Mouse (Mus musculus) spleen, adult 2 months (tissue): ENCODE measurements around the gene Plekhg3. TPM values are rescaled to one million over a fixed set of nuclear protein-coding genes. Genes with fewer than 3 reads are reported as not detected.

Experiments used
- DNase-seq, 2 experiments: peaks; one replicate each; pipeline versions ENCODE4 v3.0.0 to v3.0.0-alpha.2; 2012 to 2021; ENCODE audit warnings: low spot score in 2 of 2, low read depth in 1 of 2
- H3K27ac ChIP-seq: fragments of 200-500 bp; 2 replicates; pipeline ENCODE4 v1.5.1; 2012; ENCODE audit warnings: low read length, inconsistent platforms; ENCODE audit not compliant: insufficient read depth
- H3K27me3 ChIP-seq: fragments of 200-500 bp; 2 replicates; pipeline ENCODE4 v1.6.1; 2012; ENCODE audit warnings: mild to moderate bottlenecking, moderate library complexity, low read length, inconsistent platforms; ENCODE audit not compliant: control insufficient read depth, insufficient read depth
- H3K36me3 ChIP-seq: fragments of 200-500 bp; 2 replicates; pipeline ENCODE4 v1.6.1; 2012; ENCODE audit warnings: mild to moderate bottlenecking, low read length, inconsistent platforms; ENCODE audit not compliant: control insufficient read depth, insufficient read depth
- H3K4me1 ChIP-seq: fragments of 200-500 bp; 2 replicates; pipeline ENCODE4 v1.6.1; 2011; ENCODE audit warnings: inconsistent platforms; ENCODE audit not compliant: control insufficient read depth, insufficient read depth, insufficient read length
- H3K4me3 ChIP-seq: fragments of 200-500 bp; 2 replicates; pipeline ENCODE4 v1.5.1; 2011; ENCODE audit warnings: mild to moderate bottlenecking, inconsistent platforms; ENCODE audit not compliant: insufficient read depth, insufficient read length; ENCODE audit errors: extremely low read depth
- CTCF ChIP-seq: fragments of 200-500 bp; IDR thresholded peaks from 2 replicates; pipeline ENCODE4 v1.5.1; 2011; ENCODE audit warnings: mild to moderate bottlenecking, inconsistent platforms; ENCODE audit not compliant: insufficient read depth, insufficient read length, insufficient replicate concordance; ENCODE audit errors: extremely low read depth
- POLR2A ChIP-seq: fragments of 200-500 bp; IDR thresholded peaks from 2 replicates; pipeline ENCODE4 v1.6.1; 2011; ENCODE audit warnings: low read depth, low read length, inconsistent platforms
- WGBS: fragments of 180-500 bp; shearing (Covaris S2); methylation state at CpG from one replicate; pipeline ENCODE4 v1.1.7; 2018; 5-methylcytosine and 5-hydroxymethylcytosine counted together
- polyA plus RNA-seq: library from polyadenylated mRNA; depleted of rRNA; stranded (reverse); fragments of >200 nt; gene quantifications from 2 replicates; pipeline ENCODE4 v1.2.3, GENCODE M21; 2012

The Plekhg3 gene
- polyA plus RNA-seq, 1 experiment = 15.3 TPM

DNA sequence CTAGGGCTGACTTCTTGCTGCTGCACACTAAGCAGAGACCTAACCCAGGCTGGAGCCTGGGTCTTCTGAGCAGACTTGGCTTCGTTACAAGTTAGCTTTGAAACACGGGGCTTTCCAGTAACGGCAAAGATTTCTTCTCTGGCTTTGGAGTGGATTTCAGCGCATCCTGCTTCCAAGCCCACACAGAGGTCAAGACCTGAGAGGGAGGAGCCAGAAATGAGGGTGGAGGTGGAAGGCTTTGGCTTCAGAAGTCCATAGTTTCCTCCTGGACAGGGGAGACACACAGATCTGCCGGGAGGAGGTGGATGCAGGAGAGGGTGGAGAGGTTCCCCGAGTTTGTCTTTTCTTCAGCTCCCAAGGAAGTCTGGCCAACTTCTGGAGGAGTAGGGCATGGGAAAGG lies 58.8 kb downstream of the Plekhg3 start:
- WGBS = 73% methylated on average over 6 of the region's 6 CpGs
- Histone ChIP-seq H3K36me3 (no peaks in the 10 kb centered on the region), H3K27ac (no peak overlapping the region), H3K4me3 (no peak overlapping the region), H3K27me3 (no peaks in the 10 kb centered on the region), H3K4me1 (no peaks in the 10 kb centered on the region; the same call in 1 of the 2 replicates)
- DNase-seq = no peak
- TF ChIP-seq CTCF = no peak
- TF ChIP-seq POLR2A = no peak

- 91% methylated on average over 3 of the region's 3 CpGs for WGBS
- Histone ChIP-seq H3K27ac (no peak overlapping the region), H3K4me1 (no peaks in the 10 kb centered on the region; the same call in 1 of the 2 replicates), H3K4me3 (no peak overlapping the region), H3K27me3 (no peaks in the 10 kb centered on the region), H3K36me3 (no peaks in the 10 kb centered on the region)
- TF ChIP-seq POLR2A = no peak
- no peak for TF ChIP-seq CTCF
- no peak for DNase-seq
Measured at GRCm38 (mm10) chr12:76591037-76591436, 60.3 kb downstream of the Plekhg3 start.

DNA sequence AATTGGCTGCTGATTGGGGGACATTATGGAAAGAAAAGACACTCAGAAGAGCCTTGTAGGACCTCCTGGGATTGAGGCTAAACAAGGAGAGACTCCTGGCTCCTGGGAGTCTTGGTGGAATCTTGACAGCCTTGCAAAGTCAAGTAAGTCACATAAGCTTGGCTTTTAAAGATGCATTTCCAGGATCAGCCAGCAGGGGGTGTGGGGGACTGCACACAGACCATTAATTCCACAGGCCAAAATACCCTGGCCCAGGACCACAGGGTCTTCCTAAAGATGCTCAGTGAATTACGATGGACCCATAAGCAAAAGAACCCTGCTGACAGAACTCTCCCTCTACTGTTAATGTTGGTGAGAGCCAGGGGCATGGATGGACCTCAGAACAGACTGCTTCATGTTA lies 61.5 kb downstream of the Plekhg3 start:
- no peak overlapping the region for H3K27ac ChIP-seq
- peak; percentile 49; the same call in 1 of the 2 replicates for TF ChIP-seq CTCF
- no peak for TF ChIP-seq POLR2A
- H3K27me3 ChIP-seq = no peaks in the 10 kb centered on the region
- H3K36me3 ChIP-seq = no peaks in the 10 kb centered on the region
- DNase-seq = peak; percentile 19 to 30
- H3K4me1 ChIP-seq = no peaks in the 10 kb centered on the region; the same call in 1 of the 2 replicates
- 47% methylated on average over 1 of the region's 1 CpGs for WGBS
- no peak overlapping the region for H3K4me3 ChIP-seq

DNA sequence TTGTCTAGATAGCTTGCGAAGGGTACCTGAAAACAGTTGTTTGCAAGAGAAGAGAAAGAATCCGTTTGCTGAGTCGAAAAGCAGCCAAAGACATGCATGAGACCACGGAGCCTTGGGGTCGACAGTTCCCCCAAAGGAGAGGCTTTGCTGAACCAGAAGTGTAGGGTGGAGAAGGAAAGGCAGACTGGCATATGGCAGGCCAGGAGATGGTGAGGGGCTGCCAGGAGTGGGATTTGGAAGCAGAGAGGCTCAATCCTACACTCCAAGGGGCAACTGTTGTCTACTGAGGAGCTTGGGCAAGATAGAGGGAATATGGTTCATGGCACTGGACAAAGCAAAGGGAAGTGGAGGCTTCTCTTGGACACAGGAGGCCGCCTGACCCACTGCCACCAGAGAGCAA lies 62.6 kb downstream of the Plekhg3 start:
- H3K36me3 ChIP-seq = no peaks in the 10 kb centered on the region
- 90% methylated on average over 6 of the region's 6 CpGs for WGBS
- H3K27ac ChIP-seq = no peak overlapping the region
- H3K27me3 ChIP-seq = no peaks in the 10 kb centered on the region
- TF ChIP-seq POLR2A (no peak), CTCF (no peak)
- no peak overlapping the region for H3K4me3 ChIP-seq
- DNase-seq = no peak
- no peaks in the 10 kb centered on the region; the same call in 1 of the 2 replicates for H3K4me1 ChIP-seq

GRCm38 (mm10) chr12:76593839-76594322 lies 63.2 kb downstream of the Plekhg3 start:
- DNase-seq = peak; percentile 25 to 32
- Histone ChIP-seq H3K27ac (peak overlapping the region; percentile 61; the same call in 1 of the 2 replicates), H3K36me3 (no peaks in the 10 kb centered on the region), H3K4me3 (no peak overlapping the region), H3K27me3 (no peaks in the 10 kb centered on the region), H3K4me1 (no peaks in the 10 kb centered on the region; the same call in 1 of the 2 replicates)
- no peak for TF ChIP-seq CTCF
- no peak for TF ChIP-seq POLR2A
- 16% methylated on average over 7 of the region's 7 CpGs for WGBS

DNA sequence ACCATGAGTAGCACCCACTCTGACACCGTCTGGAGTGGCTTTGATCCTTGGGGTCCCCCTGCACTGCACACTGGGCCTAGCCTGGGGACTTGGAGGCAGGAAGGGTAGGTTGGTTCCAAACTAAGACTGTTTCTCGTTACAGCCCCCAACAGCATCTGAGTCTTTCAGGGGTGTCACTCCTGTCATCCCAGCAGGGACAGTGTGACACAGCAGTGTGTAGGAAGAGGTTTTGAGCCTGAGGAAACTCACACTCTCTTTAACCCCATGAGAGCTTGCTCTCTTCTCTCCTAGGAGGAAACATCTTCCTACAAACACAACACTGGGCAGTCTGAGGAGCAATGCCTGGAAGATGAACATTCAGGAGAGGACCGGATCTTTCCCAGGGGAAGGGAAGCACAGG lies 63.9 kb downstream of the Plekhg3 start:
- H3K27ac ChIP-seq = peak overlapping the region; percentile 61; the same call in 1 of the 2 replicates

GRCm38 (mm10) chr12:76595830-76596229 lies 65.1 kb downstream of the Plekhg3 start:
- 88% methylated on average over 2 of the region's 2 CpGs for WGBS
- H3K27ac ChIP-seq = no peak overlapping the region
- H3K27me3 ChIP-seq = no peaks in the 10 kb centered on the region
- H3K4me1 ChIP-seq = no peaks in the 10 kb centered on the region; the same call in 1 of the 2 replicates
- H3K4me3 ChIP-seq = no peak overlapping the region
- no peaks in the 10 kb centered on the region for H3K36me3 ChIP-seq
- DNase-seq = no peak
- no peak for TF ChIP-seq CTCF
- no peak for TF ChIP-seq POLR2A

More for the DNA sequence above, 63.9 kb downstream of the Plekhg3 start:
- no peaks in the 10 kb centered on the region for H3K36me3 ChIP-seq
- no peaks in the 10 kb centered on the region; the same call in 1 of the 2 replicates for H3K4me1 ChIP-seq
- H3K27me3 ChIP-seq = no peaks in the 10 kb centered on the region
- 78% methylated on average over 3 of the region's 3 CpGs for WGBS
- no peak overlapping the region for H3K4me3 ChIP-seq
- TF ChIP-seq CTCF (no peak), POLR2A (no peak)
- no peak for DNase-seq
